Mouse (Mus musculus) liver, embryonic 11.5 days (tissue): ENCODE data around the gene Slc18a3. TPM values are rescaled to one million over a fixed set of nuclear protein-coding genes. Genes with fewer than 3 reads are reported as not detected.

Experiments
- ATAC-seq: fragments of 200-750 bp; cut with Nextera tagmentation; replicated peaks from 2 replicates; pipeline ENCODE4 v1.8.0; 2017; ENCODE audit warnings: moderate number of reproducible peaks, mild to moderate bottlenecking, moderate TSS enrichment, moderate library complexity; ENCODE audit not compliant: low FRiP score
- DNase-seq: peaks from one replicate; pipeline ENCODE4 v3.0.0-alpha.2; 2017; ENCODE audit warnings: low spot score
- H3K27ac ChIP-seq: fragments of 300-500 bp; sonication (generic); 2 replicates; pipeline ENCODE4 v1.5.1; 2014; ENCODE audit warnings: mild to moderate bottlenecking, low read depth, low read length, control low read depth
- H3K27me3 ChIP-seq: fragments of 300-500 bp; sonication (generic); replicated peaks from 2 replicates; pipeline ENCODE4 v1.6.1; 2014; ENCODE audit warnings: low read length, mixed read lengths; ENCODE audit not compliant: control insufficient read depth, insufficient read depth
- H3K36me3 ChIP-seq: fragments of 300-500 bp; sonication (generic); 2 replicates; pipeline ENCODE4 v1.6.1; 2014; ENCODE audit warnings: mild to moderate bottlenecking, low read length, moderate library complexity, mixed read lengths; ENCODE audit not compliant: control insufficient read depth, insufficient read depth
- H3K4me1 ChIP-seq: fragments of 300-500 bp; sonication (generic); replicated peaks from 2 replicates; pipeline ENCODE4 v1.6.1; 2014; ENCODE audit warnings: low read length, mixed read lengths; ENCODE audit not compliant: control insufficient read depth, insufficient read depth
- H3K4me2 ChIP-seq: fragments of 300-500 bp; sonication (generic); 2 replicates; pipeline ENCODE4 v1.6.1; 2014; ENCODE audit warnings: mild to moderate bottlenecking, control low read depth, moderate library complexity
- H3K4me3 ChIP-seq: fragments of 300-500 bp; sonication (generic); 2 replicates; pipeline ENCODE4 v1.5.1; 2014; ENCODE audit warnings: low read depth, low read length, control low read depth
- H3K9ac ChIP-seq: fragments of 300-500 bp; sonication (generic); 2 replicates; pipeline ENCODE4 v1.6.1; 2014; ENCODE audit warnings: low read depth, low read length, control low read depth
- H3K9me3 ChIP-seq: fragments of 300-500 bp; sonication (generic); 2 replicates; pipeline ENCODE4 v1.6.1; 2016; ENCODE audit warnings: low read length, inconsistent platforms, mixed read lengths; ENCODE audit not compliant: control insufficient read depth
- WGBS: fragments of 180-500 bp; shearing (Covaris S2); extraction: QIAGEN DNeasy Blood & Tissue Kit; methylation state at CpG from one replicate; pipeline ENCODE4 v1.1.7; 2014; 5-methylcytosine and 5-hydroxymethylcytosine counted together
- polyA plus RNA-seq: library from polyadenylated mRNA; unstranded; fragments of >200 nt; fragmentation: Nextera tagmentation; extraction: Ambion mirVana; gene quantifications from 2 replicates; pipeline ENCODE4 v1.2.1, GENCODE M21; 2014

The Slc18a3 gene
- polyA plus RNA-seq, 1 experiment from 2014 or later, result 0.14 TPM

- Histone ChIP-seq H3K27ac (no peak overlapping the region), H3K4me3 (no peak overlapping the region), H3K27me3 (peaks cover 49% of the 10 kb centered on the region), H3K4me2 (no peak overlapping the region), H3K9me3 (no peaks in the 10 kb centered on the region), H3K36me3 (no peaks in the 10 kb centered on the region), H3K4me1 (0 out of 2 replicates have a peak, but pooled peaks cover 2% of the 10 kb centered on the region), H3K9ac (no peak overlapping the region)
- WGBS, result 5% methylated on average over 5 of the region's 5 CpGs
- peak; percentile 44 for DNase-seq
- no peak for ATAC-seq
Measured at GRCm38 (mm10) chr14:32467606-32468005, 3.0 kb upstream of the Slc18a3 start.

- 0 out of 2 replicates have a peak, but pooled peaks cover 2% of the 10 kb centered on the region for H3K4me1 ChIP-seq
- H3K4me2 ChIP-seq, result peak within 1 kb of the TSS; percentile 56
- H3K36me3 ChIP-seq, result no peaks in the 10 kb centered on the region
- WGBS, result 16% methylated on average over 13 of the region's 13 CpGs
- H3K27me3 ChIP-seq, result peaks cover 67% of the 10 kb centered on the region
- no peaks in the 10 kb centered on the region for H3K9me3 ChIP-seq
- no peak for DNase-seq
- no peak within 1 kb of the TSS for H3K9ac ChIP-seq
- H3K27ac ChIP-seq, result no peak within 1 kb of the TSS
- ATAC-seq, result no peak
- H3K4me3 ChIP-seq, result peak within 1 kb of the TSS; percentile 27
Measured at GRCm38 (mm10) chr14:32465889-32466288, 1.2 kb upstream of the Slc18a3 start, which contains the start of gene Chat. Gene Chat, minus strand, starts transcription at chr14:32465989.

GRCm38 (mm10) chr14:32465506-32465870, 838 bp upstream of the Slc18a3 start:
- DNase-seq (no peak), ATAC-seq (no peak)
- WGBS, result 1% methylated on average over 7 of the region's 11 CpGs
- Histone ChIP-seq H3K36me3 (no peaks in the 10 kb centered on the region), H3K9me3 (no peaks in the 10 kb centered on the region), H3K4me1 (0 out of 2 replicates have a peak, but pooled peaks cover 2% of the 10 kb centered on the region), H3K27me3 (peaks cover 71% of the 10 kb centered on the region), H3K4me2 (no peak overlapping the region), H3K27ac (no peak overlapping the region), H3K4me3 (no peak overlapping the region), H3K9ac (no peak overlapping the region)

GRCm38 (mm10) chr14:32463211-32464040, 1.2 kb downstream of the Slc18a3 start:
- Histone ChIP-seq H3K4me2 (no peak overlapping the region), H3K36me3 (no peaks in the 10 kb centered on the region), H3K9me3 (no peaks in the 10 kb centered on the region), H3K4me1 (0 out of 2 replicates have a peak, but pooled peaks cover 2% of the 10 kb centered on the region), H3K4me3 (no peak overlapping the region), H3K9ac (no peak overlapping the region), H3K27ac (no peak overlapping the region), H3K27me3 (peaks cover 91% of the 10 kb centered on the region)
- no peak for ATAC-seq
- DNase-seq, result no peak
- 7% methylated on average over 74 of the region's 74 CpGs for WGBS

DNA sequence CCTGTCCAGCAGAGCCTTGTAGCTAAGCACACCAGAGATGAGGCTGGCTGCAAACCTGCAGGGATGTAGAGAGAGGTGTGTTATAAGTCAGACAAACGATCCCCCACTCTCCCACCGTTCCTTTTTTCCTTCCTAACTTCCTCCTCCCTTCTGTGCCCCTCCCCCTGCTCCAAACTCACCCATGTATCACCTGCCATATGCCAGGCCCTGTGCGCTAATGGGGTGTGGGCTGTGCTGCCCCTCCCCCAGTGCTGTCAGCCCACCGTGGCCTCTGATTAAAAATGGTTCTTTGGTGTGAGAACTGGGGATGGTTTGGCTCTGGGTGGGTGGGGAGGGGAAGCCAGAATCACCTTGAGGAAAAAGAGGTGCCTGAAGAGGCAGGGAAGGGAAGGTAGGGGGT, 12.1 kb downstream of the Slc18a3 start:
- H3K4me3 ChIP-seq, result no peak overlapping the region
- no peak overlapping the region for H3K9ac ChIP-seq
- ATAC-seq, result no peak
- H3K36me3 ChIP-seq, result no peaks in the 10 kb centered on the region
- no peaks in the 10 kb centered on the region for H3K9me3 ChIP-seq
- WGBS, result 13% methylated on average over 4 of the region's 4 CpGs
- peak; percentile 20 for DNase-seq
- H3K4me1 ChIP-seq, result no peaks in the 10 kb centered on the region
- no peak overlapping the region for H3K27ac ChIP-seq
- no peak overlapping the region for H3K4me2 ChIP-seq
- H3K27me3 ChIP-seq, result peaks cover 13% of the 10 kb centered on the region

DNA sequence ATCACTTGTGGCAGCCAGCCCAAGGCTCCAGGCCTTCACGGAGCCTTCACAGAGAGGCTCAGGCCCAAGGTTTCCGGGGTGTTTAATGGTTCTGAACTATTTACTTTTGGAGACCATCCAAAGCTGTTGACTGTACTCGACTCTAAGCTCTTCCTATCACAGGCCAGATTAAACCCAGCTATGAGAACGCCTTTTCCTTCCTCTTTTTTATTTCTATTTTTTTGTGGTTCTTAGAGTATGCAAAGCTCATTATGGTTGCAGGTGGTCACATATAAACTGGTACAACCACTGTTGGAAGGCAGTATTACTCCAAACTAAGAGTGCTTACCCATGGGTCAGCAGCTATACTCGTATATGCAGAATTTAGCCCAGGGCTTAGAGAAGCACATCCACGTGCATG, 17.7 kb downstream of the Slc18a3 start:
- Histone ChIP-seq H3K36me3 (no peaks in the 10 kb centered on the region), H3K9me3 (no peaks in the 10 kb centered on the region), H3K4me2 (no peak overlapping the region), H3K9ac (no peak overlapping the region), H3K4me1 (no peaks in the 10 kb centered on the region), H3K4me3 (no peak overlapping the region), H3K27me3 (no peaks in the 10 kb centered on the region), H3K27ac (no peak overlapping the region)
- DNase-seq (no peak), ATAC-seq (no peak)
- WGBS, result 75% methylated on average over 6 of the region's 6 CpGs

DNA sequence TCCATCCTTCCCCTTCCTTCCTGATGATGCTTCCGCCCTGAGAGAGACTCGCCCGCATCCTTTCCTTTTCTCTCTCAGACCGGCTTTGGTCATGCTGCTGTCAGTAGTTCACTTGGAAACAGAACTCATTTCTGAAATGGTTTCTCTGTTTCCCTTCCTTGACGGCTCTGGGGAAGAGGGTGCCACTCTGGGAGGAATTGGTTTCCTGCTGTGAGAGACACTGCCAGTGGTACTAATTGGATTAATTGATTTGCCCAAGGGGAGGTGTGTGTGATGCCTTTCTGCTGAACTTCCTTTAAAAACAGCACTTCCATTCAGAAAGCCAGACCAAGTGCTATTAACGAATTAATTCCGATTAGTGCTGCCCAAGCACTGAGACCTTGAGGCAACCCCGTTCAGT, 21.2 kb downstream of the Slc18a3 start:
- Histone ChIP-seq H3K27ac (no peak overlapping the region), H3K4me1 (no peaks in the 10 kb centered on the region), H3K27me3 (no peaks in the 10 kb centered on the region), H3K36me3 (no peaks in the 10 kb centered on the region), H3K9me3 (no peaks in the 10 kb centered on the region), H3K4me3 (no peak overlapping the region), H3K4me2 (no peak overlapping the region), H3K9ac (no peak overlapping the region)
- WGBS, result 36% methylated on average over 8 of the region's 8 CpGs
- DNase-seq (no peak), ATAC-seq (no peak)

DNA sequence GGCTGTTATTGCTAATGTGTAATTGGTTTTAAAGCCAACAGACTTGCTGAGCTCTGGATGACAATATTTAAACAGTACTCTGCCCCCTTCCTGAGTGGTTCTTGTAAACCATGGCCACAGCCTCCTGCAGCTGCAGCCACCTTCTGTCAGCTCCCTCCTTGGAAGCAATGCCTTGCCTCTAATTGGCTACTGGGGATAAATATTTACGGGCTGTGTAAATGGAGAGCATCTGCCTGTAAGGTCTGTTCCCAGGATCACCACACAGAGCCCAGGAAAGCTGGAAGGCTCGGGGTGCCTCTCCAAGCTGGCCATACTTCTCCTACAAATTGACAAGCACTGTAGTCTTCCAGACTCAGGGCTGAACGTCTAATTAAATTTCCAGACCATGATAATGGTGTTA, 24.9 kb downstream of the Slc18a3 start:
- ATAC-seq, result no peak
- Histone ChIP-seq H3K27me3 (no peaks in the 10 kb centered on the region), H3K4me3 (no peak overlapping the region), H3K9me3 (no peaks in the 10 kb centered on the region), H3K9ac (no peak overlapping the region), H3K27ac (no peak overlapping the region), H3K36me3 (no peaks in the 10 kb centered on the region), H3K4me2 (no peak overlapping the region), H3K4me1 (no peaks in the 10 kb centered on the region)
- DNase-seq, result no peak
- 25% methylated on average over 3 of the region's 3 CpGs for WGBS

DNA sequence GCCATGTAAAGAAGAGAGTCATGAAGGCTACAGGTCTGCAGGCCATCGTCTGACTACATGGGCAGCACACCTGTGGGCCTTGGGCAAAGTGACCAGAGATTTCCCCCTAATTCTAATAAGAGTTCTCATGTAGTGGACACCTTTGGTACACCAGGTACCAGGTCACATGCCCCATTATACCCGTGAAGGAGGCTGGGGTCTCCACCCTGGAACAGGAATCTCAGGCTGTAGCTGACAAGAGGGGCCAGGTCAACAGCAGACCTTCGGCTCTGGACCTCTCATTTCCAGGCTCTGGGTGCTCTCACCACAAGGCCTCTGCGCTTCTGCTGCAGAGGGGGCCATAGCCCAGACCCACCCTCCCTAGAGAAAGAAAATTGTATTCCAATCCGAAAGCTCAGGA, 25.3 kb downstream of the Slc18a3 start:
- H3K4me3 ChIP-seq, result no peak overlapping the region
- H3K27me3 ChIP-seq, result no peaks in the 10 kb centered on the region
- H3K9me3 ChIP-seq, result no peaks in the 10 kb centered on the region
- H3K4me2 ChIP-seq, result no peak overlapping the region
- H3K36me3 ChIP-seq, result no peaks in the 10 kb centered on the region
- H3K27ac ChIP-seq, result no peak overlapping the region
- 65% methylated on average over 5 of the region's 5 CpGs for WGBS
- no peak overlapping the region for H3K9ac ChIP-seq
- ATAC-seq (no peak), DNase-seq (no peak)
- H3K4me1 ChIP-seq, result no peaks in the 10 kb centered on the region
